Mouse (Mus musculus) hindbrain, postnatal 0 days (tissue): Measurements from ENCODE around the gene Rcan2. TPM values are rescaled to one million over a fixed set of nuclear protein-coding genes. Genes with fewer than 3 reads are reported as not detected.

Experiments
- ATAC-seq: fragments of 200-750 bp; cut with Nextera tagmentation; 2 replicates; pipeline ENCODE4 v1.8.0; 2017; ENCODE audit warnings: mild to moderate bottlenecking, moderate TSS enrichment, moderate library complexity
- DNase-seq: peaks from one replicate; pipeline ENCODE4 v3.0.0-alpha.2; 2015; ENCODE audit warnings: low spot score
- H3K27ac ChIP-seq: fragments of 300-500 bp; sonication (generic); 2 replicates; pipeline ENCODE4 v1.5.1; 2014; ENCODE audit warnings: mild to moderate bottlenecking
- H3K27me3 ChIP-seq: fragments of 300-500 bp; sonication (generic); 2 replicates; pipeline ENCODE4 v1.6.1; 2014; ENCODE audit warnings: low read length, mixed read lengths; ENCODE audit not compliant: insufficient read depth
- H3K36me3 ChIP-seq: fragments of 300-500 bp; sonication (generic); 2 replicates; pipeline ENCODE4 v1.6.1; 2014; ENCODE audit warnings: low read length, mixed read lengths; ENCODE audit not compliant: insufficient read depth
- H3K4me1 ChIP-seq: fragments of 300-500 bp; sonication (generic); 2 replicates; pipeline ENCODE4 v1.6.1; 2014; ENCODE audit warnings: antibody characterized with exemption, low read length, mixed read lengths; ENCODE audit not compliant: insufficient read depth
- H3K4me2 ChIP-seq: fragments of 300-500 bp; sonication (generic); 2 replicates; pipeline ENCODE4 v1.6.1; 2014; ENCODE audit warnings: low read depth, mild to moderate bottlenecking, low read length, moderate library complexity, mixed read lengths
- H3K4me3 ChIP-seq: fragments of 300-500 bp; sonication (generic); 2 replicates; pipeline ENCODE4 v1.5.1; 2014; ENCODE audit warnings: low read length
- H3K9ac ChIP-seq: fragments of 300-500 bp; sonication (generic); replicated peaks from 2 replicates; pipeline ENCODE4 v1.6.1; 2014; ENCODE audit warnings: mild to moderate bottlenecking, low read length, moderate library complexity, mixed read lengths
- H3K9me3 ChIP-seq: fragments of 300-500 bp; sonication (generic); 2 replicates; pipeline ENCODE4 v1.6.1; 2016; ENCODE audit warnings: low read length, mixed read lengths
- CTCF ChIP-seq: IDR thresholded peaks from 2 replicates; pipeline ENCODE4 v1.5.1; 2016; ENCODE audit warnings: antibody characterized with exemption, control low read depth, low read depth
- WGBS: fragments of 180-500 bp; shearing (Covaris S2); extraction: QIAGEN DNeasy Blood & Tissue Kit; methylation state at CpG from one replicate; pipeline ENCODE4 v1.1.7; 2014; 5-methylcytosine and 5-hydroxymethylcytosine counted together
- polyA plus RNA-seq: library from polyadenylated mRNA; unstranded; fragments of >200 nt; fragmentation: Nextera tagmentation; extraction: Ambion mirVana; gene quantifications from 2 replicates; pipeline ENCODE4 v1.2.1, GENCODE M21; 2015
- total RNA-seq: library from RNA; depleted of rRNA; stranded (reverse); fragments of >200 nt; gene quantifications from 2 replicates; pipeline ENCODE4 v1.2.3, GENCODE M21; 2014

Rcan2 gene
- total and polyA plus RNA-seq, 2 experiments from 2014 or later = 102 to 124 TPM

GRCm38 (mm10) chr17:43883016-43883415, 81.9 kb downstream of the Rcan2 start:
- WGBS = 9% methylated on average over 1 of the region's 1 CpGs
- Histone ChIP-seq H3K27me3 (no peaks in the 10 kb centered on the region), H3K36me3 (no peaks in the 10 kb centered on the region), H3K4me1 (0 out of 2 replicates have a peak, but pooled peaks cover 4% of the 10 kb centered on the region), H3K4me3 (no peak overlapping the region), H3K9ac (no peak overlapping the region), H3K9me3 (no peaks in the 10 kb centered on the region), H3K27ac (no peak overlapping the region), H3K4me2 (no peak overlapping the region)
- ATAC-seq (peak; percentile 74), DNase-seq (peak; percentile 86)
- peak; percentile 89 for TF ChIP-seq CTCF

GRCm38 (mm10) chr17:43886262-43886661, 85.1 kb downstream of the Rcan2 start:
- Histone ChIP-seq H3K36me3 (no peaks in the 10 kb centered on the region), H3K4me3 (no peak overlapping the region), H3K9me3 (no peaks in the 10 kb centered on the region), H3K27me3 (no peaks in the 10 kb centered on the region), H3K4me2 (no peak overlapping the region), H3K27ac (no peak overlapping the region), H3K4me1 (0 out of 2 replicates have a peak, but pooled peaks cover 4% of the 10 kb centered on the region), H3K9ac (no peak overlapping the region)
- DNase-seq (no peak), ATAC-seq (no peak)
- no peak for TF ChIP-seq CTCF
- 62% methylated on average over 7 of the region's 7 CpGs for WGBS

- H3K4me3 ChIP-seq = no peak overlapping the region
- WGBS = 56% methylated on average over 7 of the region's 7 CpGs
- peak; percentile 36 for DNase-seq
Observed at GRCm38 (mm10) chr17:43887931-43888330, 86.8 kb downstream of the Rcan2 start.

DNA sequence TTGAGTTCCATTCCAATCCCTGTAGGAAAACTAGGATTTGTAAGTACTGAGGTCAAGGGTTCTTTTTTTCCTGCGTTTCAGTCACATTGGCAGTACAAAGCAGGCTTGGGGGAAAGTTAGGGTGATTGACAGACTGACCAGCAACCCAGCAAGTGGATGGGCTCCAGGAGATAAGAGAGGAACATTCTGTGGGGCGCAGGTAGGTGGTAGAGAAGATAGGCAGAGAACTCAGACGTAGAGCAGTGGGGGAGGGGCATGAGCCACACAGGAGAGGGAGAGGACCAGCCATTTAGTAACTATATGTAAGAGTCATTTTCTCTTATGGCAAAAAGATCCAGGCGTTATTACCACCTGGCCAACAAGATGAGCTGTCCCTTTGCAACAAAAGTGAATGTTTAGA, 96.2 kb downstream of the Rcan2 start:
- TF ChIP-seq CTCF = no peak
- H3K36me3 ChIP-seq = no peaks in the 10 kb centered on the region
- no peak overlapping the region for H3K9ac ChIP-seq
- no peak for ATAC-seq
- no peak overlapping the region for H3K27ac ChIP-seq
- H3K4me2 ChIP-seq = no peak overlapping the region
- no peaks in the 10 kb centered on the region for H3K27me3 ChIP-seq
- no peak overlapping the region for H3K4me3 ChIP-seq
- no peaks in the 10 kb centered on the region for H3K4me1 ChIP-seq
- no peaks in the 10 kb centered on the region for H3K9me3 ChIP-seq
- DNase-seq = no peak
- 80% methylated on average over 4 of the region's 4 CpGs for WGBS

More at GRCm38 (mm10) chr17:43887931-43888330, 86.8 kb downstream of the Rcan2 start:
- ATAC-seq = no peak
- Histone ChIP-seq H3K9ac (no peak overlapping the region), H3K27ac (no peak overlapping the region), H3K4me2 (no peak overlapping the region), H3K4me1 (0 out of 2 replicates have a peak, but pooled peaks cover 4% of the 10 kb centered on the region), H3K36me3 (no peaks in the 10 kb centered on the region), H3K27me3 (no peaks in the 10 kb centered on the region), H3K9me3 (no peaks in the 10 kb centered on the region)
- no peak for TF ChIP-seq CTCF

DNA sequence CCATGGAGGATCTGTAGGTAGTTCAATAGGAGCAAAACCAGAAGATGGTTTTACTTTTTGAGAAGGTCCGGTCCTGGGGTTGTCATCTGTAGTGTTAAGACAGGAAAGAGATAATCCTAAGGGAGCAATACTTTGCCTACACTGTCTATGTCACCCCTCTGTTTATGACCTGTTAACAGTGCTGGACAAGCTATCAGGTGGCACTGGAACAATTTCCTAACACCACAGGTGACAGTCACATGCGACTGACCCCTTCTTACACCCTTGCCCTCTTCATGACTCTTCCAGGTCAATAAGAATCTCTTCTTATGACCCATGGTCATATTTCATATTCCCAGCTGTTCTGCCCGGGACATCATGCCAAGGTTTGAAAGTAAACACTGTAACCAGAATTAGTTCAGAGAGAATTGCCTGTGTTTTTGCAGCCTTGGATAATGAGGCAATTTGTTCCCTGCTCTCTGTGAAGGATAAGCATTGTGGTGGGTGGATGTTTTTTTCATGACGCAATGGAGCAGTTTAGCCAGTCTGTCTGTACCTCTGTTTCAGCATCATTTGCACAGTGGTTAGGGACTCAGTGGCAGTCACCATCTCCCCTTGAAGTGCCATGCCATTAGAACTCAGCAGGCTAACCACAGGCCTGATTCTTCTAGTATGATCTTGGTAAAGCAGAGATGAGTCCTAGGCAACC, 98.4 kb downstream of the Rcan2 start:
- Histone ChIP-seq H3K27ac (no peak overlapping the region), H3K9me3 (no peaks in the 10 kb centered on the region), H3K9ac (no peak overlapping the region), H3K27me3 (no peaks in the 10 kb centered on the region), H3K4me1 (peaks cover 6% of the 10 kb centered on the region), H3K36me3 (no peaks in the 10 kb centered on the region), H3K4me2 (no peak overlapping the region), H3K4me3 (no peak overlapping the region)
- 82% methylated on average over 4 of the region's 4 CpGs for WGBS
- no peak for TF ChIP-seq CTCF
- ATAC-seq (no peak), DNase-seq (no peak)

DNA sequence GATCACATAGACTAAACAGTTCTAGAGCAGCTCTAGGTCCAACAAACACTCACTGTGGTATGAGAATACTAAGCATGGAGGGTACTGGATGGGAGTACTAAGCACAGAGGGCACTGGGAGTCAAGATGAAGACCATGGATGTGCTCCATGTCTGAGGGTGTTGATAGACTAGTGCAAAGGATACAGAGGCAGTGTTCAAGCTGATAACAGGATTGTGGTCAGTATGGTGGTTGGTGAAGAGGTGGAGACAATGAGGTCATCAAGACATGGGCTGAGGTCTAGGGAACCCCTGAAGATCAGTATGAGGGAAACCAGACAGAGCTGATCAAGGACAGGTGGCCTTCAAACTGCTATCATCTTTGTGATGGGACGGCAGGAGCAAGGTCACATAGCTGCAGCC, 99.0 kb downstream of the Rcan2 start:
- Histone ChIP-seq H3K9me3 (no peaks in the 10 kb centered on the region), H3K4me2 (no peak overlapping the region), H3K27ac (no peak overlapping the region), H3K27me3 (no peaks in the 10 kb centered on the region), H3K4me1 (peaks cover 6% of the 10 kb centered on the region), H3K9ac (no peak overlapping the region), H3K4me3 (no peak overlapping the region), H3K36me3 (no peaks in the 10 kb centered on the region)
- DNase-seq (no peak), ATAC-seq (no peak)
- no peak for TF ChIP-seq CTCF
- 89% methylated on average over 1 of the region's 1 CpGs for WGBS

GRCm38 (mm10) chr17:43901474-43901873, 100.3 kb downstream of the Rcan2 start:
- H3K4me3 ChIP-seq = no peak overlapping the region
- H3K4me1 ChIP-seq = peaks cover 6% of the 10 kb centered on the region
- H3K27me3 ChIP-seq = no peaks in the 10 kb centered on the region
- H3K27ac ChIP-seq = no peak overlapping the region
- no peaks in the 10 kb centered on the region for H3K9me3 ChIP-seq
- DNase-seq (no peak), ATAC-seq (no peak)
- H3K4me2 ChIP-seq = no peak overlapping the region
- WGBS = 77% methylated on average over 3 of the region's 3 CpGs
- H3K36me3 ChIP-seq = no peaks in the 10 kb centered on the region
- no peak for TF ChIP-seq CTCF
- no peak overlapping the region for H3K9ac ChIP-seq
